Mouse (Mus musculus): ENCODE data around the gene Cd63. TPM values are rescaled to one million over a fixed set of nuclear protein-coding genes. Genes with fewer than 3 reads are reported as not detected.
A peak's percentile ranks its signal among the peaks of the same experiment; 100 is the strongest.

Cd63 gene
- polyA plus RNA-seq, 1 experiment from 2014 or later: 1,128 TPM

DNA sequence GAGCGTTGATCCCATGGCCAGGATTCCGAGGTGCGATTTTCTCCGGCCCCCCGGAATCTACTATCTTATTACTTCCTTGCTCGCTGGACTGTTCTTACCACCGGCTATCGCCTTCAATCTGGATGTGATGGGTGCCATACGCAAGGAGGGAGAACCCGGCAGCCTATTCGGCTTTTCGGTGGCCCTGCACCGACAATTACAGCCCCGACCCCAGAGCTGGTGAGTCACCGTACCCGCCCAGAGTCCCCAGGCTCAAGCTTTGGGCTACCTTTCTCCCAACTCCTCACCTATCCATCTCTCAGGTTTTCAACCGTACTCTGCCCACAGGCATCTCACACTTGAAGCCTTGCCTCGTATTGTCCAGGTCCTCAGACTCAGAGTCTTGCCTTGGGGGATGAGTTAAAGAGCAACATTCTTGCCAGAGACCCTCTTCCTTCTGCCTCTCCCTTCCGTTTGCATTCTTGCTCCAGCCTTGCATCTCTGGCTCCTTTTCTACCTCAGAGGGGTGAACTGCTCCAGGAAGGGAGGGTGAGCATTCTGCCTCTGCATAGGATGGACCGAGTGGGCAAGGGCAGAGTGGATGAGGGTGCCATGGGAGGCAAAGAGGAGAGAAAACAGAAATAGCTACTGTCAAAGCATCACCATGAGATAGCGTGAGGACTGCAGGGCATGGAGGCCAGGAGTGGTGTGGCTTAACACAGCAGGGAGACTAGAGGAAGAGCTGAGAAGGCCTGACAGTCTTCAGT is 33.4 kb downstream of the Cd63 start:
- H3K4me3 ChIP-seq: peak overlapping the region; percentile 45
- no peaks in the 10 kb centered on the region for H3K36me3 ChIP-seq
- 3% methylated on average over 21 of the region's 21 CpGs for WGBS
- no peak for ATAC-seq (ENCODE audit: insufficient number of reproducible peaks, low FRiP score, low TSS enrichment, low read depth)
- H3K4me1 ChIP-seq: peaks cover 20% of the 10 kb centered on the region
- peak overlapping the region; percentile 47 for H3K9ac ChIP-seq
- H3K27ac ChIP-seq: no peak overlapping the region
- H3K27me3 ChIP-seq: peaks cover 59% of the 10 kb centered on the region
- H3K9me3 ChIP-seq: no peaks in the 10 kb centered on the region
- H3K4me2 ChIP-seq: peak overlapping the region; percentile 78

DNA sequence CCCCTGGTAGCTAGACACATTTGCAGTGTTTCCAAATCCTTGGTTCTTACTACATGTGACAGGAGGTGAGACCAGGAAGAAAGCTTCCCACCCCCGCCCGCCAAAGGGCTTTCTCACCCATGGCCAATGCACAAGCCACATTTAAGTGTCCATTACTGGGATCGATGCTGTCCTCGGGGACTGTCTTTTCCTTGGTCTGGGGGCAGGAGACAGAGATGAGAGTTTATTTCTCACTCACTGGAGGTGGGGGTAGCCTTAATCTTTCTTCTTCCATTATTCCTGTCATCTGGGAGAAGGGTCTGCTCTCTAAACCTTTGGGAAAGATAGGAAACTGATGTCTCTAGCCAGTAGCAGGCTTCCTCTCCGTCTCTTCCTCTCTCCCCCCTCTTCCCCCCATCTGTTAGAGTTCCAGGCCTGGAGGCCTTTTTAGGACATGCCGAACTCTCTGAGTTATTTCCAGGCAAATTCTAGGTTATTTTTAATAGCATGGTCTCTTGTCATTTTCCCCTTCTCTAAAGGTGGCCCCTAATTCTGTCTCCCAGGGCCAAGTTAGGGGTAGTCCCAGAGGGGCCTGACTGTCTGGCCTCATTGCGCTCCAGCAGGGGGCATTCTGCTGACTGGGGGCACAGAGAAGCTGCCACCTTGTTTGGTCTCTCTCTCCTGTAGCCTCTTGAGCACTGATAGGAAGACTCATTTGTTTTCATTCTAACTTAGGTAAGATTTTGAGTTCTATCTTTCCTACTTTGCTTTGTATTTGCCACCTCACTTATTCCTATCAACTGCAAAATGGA is 34.4 kb downstream of the Cd63 start:
- Histone ChIP-seq H3K36me3 (no peaks in the 10 kb centered on the region), H3K9ac (no peak overlapping the region), H3K9me3 (no peaks in the 10 kb centered on the region), H3K4me1 (peaks cover 20% of the 10 kb centered on the region), H3K4me2 (peak overlapping the region; percentile 78), H3K4me3 (peak overlapping the region; percentile 45; the same call in 1 of the 2 replicates), H3K27ac (no peak overlapping the region), H3K27me3 (peaks cover 55% of the 10 kb centered on the region)
- no peak for ATAC-seq (ENCODE audit: insufficient number of reproducible peaks, low FRiP score, low TSS enrichment, low read depth)
- 59% methylated on average over 7 of the region's 7 CpGs for WGBS

DNA sequence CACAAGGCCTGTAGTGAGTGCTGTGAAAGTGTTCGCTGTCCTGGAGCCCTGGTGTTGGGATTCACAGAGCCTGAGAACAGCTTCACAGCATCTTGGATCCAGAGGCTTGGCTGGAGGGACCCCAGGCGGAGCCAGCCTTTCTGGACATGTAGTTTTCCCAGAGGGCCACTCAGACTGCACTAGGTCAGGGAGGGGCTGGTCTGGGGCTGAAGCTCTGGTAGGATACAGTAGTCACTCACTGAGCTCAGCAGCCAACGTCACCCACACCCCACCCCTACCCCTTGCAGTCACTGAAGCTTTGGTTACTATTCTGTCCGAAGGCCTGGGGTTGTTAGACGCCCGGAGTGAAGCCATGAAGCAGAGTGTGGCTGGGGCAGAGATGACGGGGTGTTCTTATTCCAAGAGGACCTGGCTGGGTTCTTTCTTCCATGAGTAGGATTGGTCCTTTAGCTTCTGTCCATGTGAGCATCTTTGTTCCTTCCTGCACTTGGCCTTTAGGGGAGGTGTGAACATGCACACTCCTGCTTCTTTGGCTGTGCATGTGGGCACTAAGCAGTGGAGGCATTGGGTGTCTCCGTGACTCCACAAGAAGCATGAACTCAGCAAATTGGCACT is 35.1 kb downstream of the Cd63 start:
- Histone ChIP-seq H3K9ac (no peak overlapping the region), H3K27ac (no peak overlapping the region), H3K4me3 (no peak overlapping the region), H3K9me3 (no peaks in the 10 kb centered on the region), H3K4me2 (no peak overlapping the region), H3K4me1 (peaks cover 20% of the 10 kb centered on the region), H3K36me3 (no peaks in the 10 kb centered on the region), H3K27me3 (peaks cover 54% of the 10 kb centered on the region)
- ATAC-seq (ENCODE audit: insufficient number of reproducible peaks, low FRiP score, low TSS enrichment, low read depth): no peak
- 74% methylated on average over 8 of the region's 8 CpGs for WGBS

DNA sequence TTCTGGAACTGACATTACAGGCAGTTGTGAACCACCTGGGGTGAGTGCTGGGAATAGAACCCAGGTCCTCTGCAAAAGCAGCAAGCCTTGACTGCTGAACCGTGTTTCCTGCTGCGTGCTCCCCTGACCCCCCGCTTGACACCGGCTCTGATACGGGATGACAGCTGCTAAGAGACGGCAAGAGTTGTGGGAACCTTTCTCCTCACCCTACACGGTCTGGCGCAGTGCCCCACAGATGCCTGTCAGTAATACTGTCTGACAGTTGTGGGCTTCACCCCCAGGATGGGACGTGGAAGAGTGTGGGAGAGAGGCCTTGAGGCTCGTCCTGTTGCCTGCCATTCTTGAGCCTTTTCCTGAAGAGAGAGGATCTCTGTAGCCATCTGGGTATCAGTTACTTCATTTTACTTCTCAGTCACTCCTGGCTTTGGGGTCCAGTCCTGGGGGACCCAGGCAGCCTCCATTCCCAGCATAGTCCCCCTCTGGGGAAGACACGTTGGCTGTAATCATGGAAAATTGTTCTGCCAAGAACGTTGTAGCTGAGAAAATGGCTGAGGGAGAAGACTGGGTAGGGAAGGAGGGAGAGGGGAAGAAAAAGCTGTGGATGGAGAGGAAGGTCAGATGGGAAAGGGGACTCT is 37.1 kb downstream of the Cd63 start:
- Histone ChIP-seq H3K9me3 (no peaks in the 10 kb centered on the region), H3K4me2 (no peak overlapping the region), H3K36me3 (no peaks in the 10 kb centered on the region), H3K27ac (0 out of 2 replicates have a peak overlapping the region, but pooled peaks have one; percentile 22), H3K27me3 (peaks cover 38% of the 10 kb centered on the region), H3K4me3 (no peak overlapping the region), H3K9ac (no peak overlapping the region), H3K4me1 (peaks cover 20% of the 10 kb centered on the region)
- WGBS: 66% methylated on average over 12 of the region's 12 CpGs
- peak; percentile 25; the same call in 1 of the 2 replicates for ATAC-seq (ENCODE audit: insufficient number of reproducible peaks, low FRiP score, low TSS enrichment, low read depth)

DNA sequence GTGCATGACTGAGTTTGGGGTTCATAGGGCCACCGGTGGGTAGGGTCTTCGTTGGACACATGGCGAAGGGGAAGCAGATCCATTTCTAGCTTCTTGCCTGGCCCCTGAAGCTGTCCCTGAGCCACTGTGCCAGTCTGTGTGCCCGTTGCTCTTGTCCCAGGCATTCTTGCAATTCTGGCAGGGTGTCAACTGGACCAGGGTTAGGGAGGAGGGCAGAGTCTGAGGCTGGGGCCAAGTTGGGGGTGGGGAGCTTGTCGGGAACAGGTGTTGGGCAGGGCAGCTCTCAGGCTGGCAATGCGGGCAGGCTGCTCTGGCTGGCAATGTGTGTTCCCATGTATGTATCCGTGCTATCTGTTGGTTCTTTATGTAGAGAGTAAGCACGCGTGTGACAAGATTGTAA is 37.7 kb downstream of the Cd63 start:
- Histone ChIP-seq H3K4me2 (no peak overlapping the region), H3K36me3 (no peaks in the 10 kb centered on the region), H3K9me3 (no peaks in the 10 kb centered on the region), H3K27me3 (peaks cover 32% of the 10 kb centered on the region), H3K4me1 (peaks cover 17% of the 10 kb centered on the region), H3K9ac (no peak overlapping the region), H3K27ac (0 out of 2 replicates have a peak overlapping the region, but pooled peaks have one; percentile 22), H3K4me3 (no peak overlapping the region)
- WGBS: 73% methylated on average over 9 of the region's 9 CpGs
- no peak for ATAC-seq (ENCODE audit: insufficient number of reproducible peaks, low FRiP score, low TSS enrichment, low read depth)

DNA sequence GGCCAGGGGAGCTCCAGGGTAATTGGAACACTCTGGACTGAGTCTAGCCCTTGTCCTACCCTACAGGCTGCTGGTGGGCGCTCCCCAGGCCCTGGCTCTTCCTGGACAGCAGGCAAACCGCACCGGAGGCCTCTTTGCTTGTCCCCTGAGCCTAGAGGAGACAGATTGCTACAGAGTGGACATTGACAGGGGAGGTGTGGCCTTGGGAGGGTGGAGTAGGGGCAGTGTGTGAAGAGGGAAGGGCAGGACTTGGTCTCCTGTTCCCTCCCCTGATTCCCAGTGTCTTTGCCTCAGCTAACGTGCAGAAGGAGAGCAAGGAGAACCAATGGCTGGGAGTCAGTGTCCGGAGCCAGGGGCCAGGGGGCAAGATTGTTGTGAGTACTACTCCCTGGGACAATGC is 38.2 kb downstream of the Cd63 start:
- no peak for ATAC-seq (ENCODE audit: insufficient number of reproducible peaks, low FRiP score, low TSS enrichment, low read depth)
- Histone ChIP-seq H3K4me2 (no peak overlapping the region), H3K9me3 (no peaks in the 10 kb centered on the region), H3K27ac (no peak overlapping the region), H3K4me3 (no peak overlapping the region), H3K27me3 (peaks cover 27% of the 10 kb centered on the region), H3K4me1 (peaks cover 12% of the 10 kb centered on the region), H3K36me3 (no peaks in the 10 kb centered on the region), H3K9ac (no peak overlapping the region)
- WGBS: 54% methylated on average over 5 of the region's 5 CpGs

DNA sequence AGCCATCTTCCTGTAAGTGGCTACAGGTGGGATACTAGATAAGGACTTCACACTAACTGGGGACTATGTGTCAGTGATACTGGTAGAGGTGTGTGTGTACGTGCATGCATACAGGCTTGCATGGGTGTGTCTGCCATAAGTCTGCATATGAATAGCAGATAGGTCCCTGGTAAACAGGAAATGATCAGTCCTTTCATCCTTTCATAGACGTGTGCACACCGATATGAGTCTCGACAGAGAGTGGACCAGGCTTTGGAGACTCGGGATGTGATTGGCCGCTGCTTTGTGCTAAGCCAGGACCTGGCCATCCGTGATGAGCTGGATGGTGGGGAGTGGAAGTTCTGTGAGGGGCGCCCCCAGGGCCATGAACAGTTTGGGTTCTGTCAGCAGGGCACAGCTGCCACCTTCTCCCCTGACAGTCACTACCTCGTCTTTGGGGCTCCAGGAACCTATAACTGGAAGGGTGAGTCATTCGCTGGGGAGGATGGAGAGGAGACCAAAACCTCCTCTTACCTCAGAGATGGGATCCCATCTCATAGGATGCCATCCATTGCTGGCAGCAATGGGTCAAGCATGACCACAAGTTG is 39.8 kb downstream of the Cd63 start:
- peaks cover 11% of the 10 kb centered on the region; the same call in 1 of the 2 replicates for H3K27me3 ChIP-seq
- H3K9me3 ChIP-seq: no peaks in the 10 kb centered on the region
- ATAC-seq (ENCODE audit: insufficient number of reproducible peaks, low FRiP score, low TSS enrichment, low read depth): no peak
- peaks cover 5% of the 10 kb centered on the region; the same call in 1 of the 2 replicates for H3K4me1 ChIP-seq
- H3K36me3 ChIP-seq: no peaks in the 10 kb centered on the region
- H3K9ac ChIP-seq: no peak overlapping the region
- no peak overlapping the region for H3K27ac ChIP-seq
- 73% methylated on average over 10 of the region's 10 CpGs for WGBS
- no peak overlapping the region for H3K4me3 ChIP-seq
- no peak overlapping the region for H3K4me2 ChIP-seq

DNA sequence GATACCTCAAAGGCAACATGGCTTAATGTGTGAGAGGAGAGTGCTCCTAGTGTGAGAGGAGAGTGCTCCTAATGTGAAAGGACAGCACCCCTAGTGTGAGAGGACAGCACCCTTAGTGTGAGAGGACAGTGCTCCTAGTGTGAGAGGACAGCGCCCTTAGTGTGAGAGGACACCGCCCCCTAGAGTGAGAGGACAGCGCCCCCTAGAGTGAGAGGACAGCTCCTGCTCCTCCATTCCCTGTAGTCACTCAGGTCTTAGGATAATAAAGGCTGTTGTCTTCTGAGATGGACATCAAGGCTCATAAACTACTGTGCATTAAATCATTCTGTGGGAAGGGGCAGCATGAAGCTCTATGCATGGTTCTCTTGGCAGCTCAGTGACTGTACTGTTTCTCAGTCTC is 44.9 kb downstream of the Cd63 start:
- Histone ChIP-seq H3K36me3 (no peaks in the 10 kb centered on the region), H3K4me2 (no peak overlapping the region), H3K9ac (no peak overlapping the region), H3K9me3 (no peaks in the 10 kb centered on the region), H3K4me3 (no peak overlapping the region), H3K27ac (no peak overlapping the region), H3K27me3 (no peaks in the 10 kb centered on the region), H3K4me1 (no peaks in the 10 kb centered on the region)
- ATAC-seq (ENCODE audit: insufficient number of reproducible peaks, low FRiP score, low TSS enrichment, low read depth): no peak
- 28% methylated on average over 3 of the region's 3 CpGs for WGBS

DNA sequence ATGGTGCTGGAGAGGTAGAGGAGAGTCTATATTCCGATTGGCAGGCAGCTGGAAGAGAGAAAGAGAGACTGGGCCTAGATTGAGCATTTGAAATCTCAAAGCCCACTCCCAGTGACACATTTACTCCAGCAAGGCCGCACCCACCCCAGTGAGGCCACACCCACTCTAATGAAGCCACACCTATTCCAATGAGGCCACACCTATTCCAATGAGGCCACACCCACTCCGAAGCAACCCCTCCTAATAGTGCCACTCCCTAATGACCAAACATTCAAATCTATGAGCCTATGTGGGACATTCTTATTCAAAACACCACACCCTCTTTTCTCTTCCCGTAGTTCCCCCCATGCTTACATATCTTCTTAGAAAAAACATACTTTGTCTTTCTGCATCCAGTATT is 46.7 kb downstream of the Cd63 start:
- H3K9ac ChIP-seq: no peak overlapping the region
- no peaks in the 10 kb centered on the region for H3K9me3 ChIP-seq
- ATAC-seq (ENCODE audit: insufficient number of reproducible peaks, low FRiP score, low TSS enrichment, low read depth): no peak
- no peak overlapping the region for H3K27ac ChIP-seq
- H3K4me1 ChIP-seq: no peaks in the 10 kb centered on the region
- no peaks in the 10 kb centered on the region for H3K36me3 ChIP-seq
- H3K4me2 ChIP-seq: no peak overlapping the region
- no peaks in the 10 kb centered on the region for H3K27me3 ChIP-seq
- H3K4me3 ChIP-seq: no peak overlapping the region
- WGBS: 88% methylated on average over 4 of the region's 4 CpGs

DNA sequence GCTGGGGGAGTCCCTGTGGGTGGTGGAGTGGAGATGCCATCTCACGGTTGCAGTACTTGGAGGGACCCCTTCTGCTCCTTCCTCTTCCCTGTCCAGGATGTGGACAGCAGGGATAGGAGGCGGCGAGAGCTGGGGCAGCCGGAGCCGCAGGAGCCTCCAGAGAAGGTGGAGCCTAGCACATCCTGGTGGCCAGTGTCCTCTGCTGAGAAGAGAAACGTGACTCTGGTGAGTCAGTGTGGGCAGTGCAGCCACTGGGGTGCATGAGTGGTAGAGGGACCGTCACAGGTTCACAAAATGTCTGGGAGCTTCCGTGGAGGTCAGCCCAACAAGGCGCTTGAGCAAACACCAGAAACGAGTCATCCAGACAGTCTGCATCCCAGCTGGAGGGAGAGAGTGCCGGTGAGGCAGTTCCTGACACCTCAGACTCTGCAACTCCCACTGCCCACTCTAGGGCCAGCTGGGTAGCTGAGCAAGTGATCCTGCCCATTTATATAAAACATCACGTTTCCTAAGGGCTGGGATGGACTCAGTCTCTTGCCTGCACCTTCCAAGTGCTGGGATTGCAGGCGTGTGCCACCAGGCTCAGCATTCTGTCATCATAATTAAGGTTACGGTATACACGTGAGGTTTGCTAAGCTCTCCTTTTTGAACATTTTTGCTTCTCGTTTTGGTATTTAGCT is 49.6 kb downstream of the Cd63 start:
- Histone ChIP-seq H3K9me3 (no peaks in the 10 kb centered on the region), H3K27ac (no peak overlapping the region), H3K27me3 (no peaks in the 10 kb centered on the region), H3K4me3 (no peak overlapping the region), H3K9ac (no peak overlapping the region), H3K4me2 (no peak overlapping the region), H3K36me3 (no peaks in the 10 kb centered on the region), H3K4me1 (no peaks in the 10 kb centered on the region)
- ATAC-seq (ENCODE audit: insufficient number of reproducible peaks, low FRiP score, low TSS enrichment, low read depth): no peak
- WGBS: 55% methylated on average over 16 of the region's 16 CpGs

DNA sequence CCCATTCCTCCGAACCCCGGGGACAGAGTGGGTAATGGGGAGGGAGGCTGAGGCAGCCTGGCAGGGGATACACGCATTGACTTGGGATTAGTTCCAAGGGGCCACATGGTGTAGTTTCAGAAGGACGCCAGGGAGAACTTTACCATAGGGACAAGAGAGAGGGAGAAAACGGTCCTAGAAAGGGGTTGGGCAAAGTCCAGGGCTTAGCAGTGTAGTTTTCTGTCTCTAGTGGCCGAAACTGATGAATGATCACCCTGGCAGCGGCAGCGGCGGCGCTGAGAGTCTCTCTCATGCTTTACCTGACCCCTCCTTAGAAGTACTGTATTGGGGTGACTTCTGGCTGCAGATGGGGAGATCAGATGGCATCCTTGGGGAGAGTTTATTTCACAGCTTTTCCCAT is 57.6 kb downstream of the Cd63 start:
- Histone ChIP-seq H3K36me3 (no peaks in the 10 kb centered on the region), H3K27me3 (no peaks in the 10 kb centered on the region), H3K9me3 (no peaks in the 10 kb centered on the region), H3K4me2 (no peak overlapping the region), H3K4me3 (no peak overlapping the region), H3K4me1 (0 out of 2 replicates have a peak, but pooled peaks cover 2% of the 10 kb centered on the region), H3K27ac (no peak overlapping the region), H3K9ac (no peak overlapping the region)
- WGBS: 75% methylated on average over 10 of the region's 10 CpGs
- ATAC-seq (ENCODE audit: insufficient number of reproducible peaks, low FRiP score, low TSS enrichment, low read depth): no peak
